Mouse (Mus musculus) liver, embryonic 14.5 days (tissue): ENCODE measurements at regions not wholly inside any gene's neighbourhood (a gene's known extent, or its start where the extent isn't known, plus 50 kb on each side); places are given as distances from the start of the nearest gene placed in this dataset.

Source experiments
- CTCF ChIP-seq: IDR thresholded peaks from 2 replicates; pipeline ENCODE4 v1.5.1; 2016; ENCODE audit warnings: antibody characterized with exemption, low read depth, control low read depth
- EP300 ChIP-seq: IDR thresholded peaks from 2 replicates; pipeline ENCODE4 v1.6.1; 2016; ENCODE audit warnings: antibody characterized with exemption, low read depth

DNA sequence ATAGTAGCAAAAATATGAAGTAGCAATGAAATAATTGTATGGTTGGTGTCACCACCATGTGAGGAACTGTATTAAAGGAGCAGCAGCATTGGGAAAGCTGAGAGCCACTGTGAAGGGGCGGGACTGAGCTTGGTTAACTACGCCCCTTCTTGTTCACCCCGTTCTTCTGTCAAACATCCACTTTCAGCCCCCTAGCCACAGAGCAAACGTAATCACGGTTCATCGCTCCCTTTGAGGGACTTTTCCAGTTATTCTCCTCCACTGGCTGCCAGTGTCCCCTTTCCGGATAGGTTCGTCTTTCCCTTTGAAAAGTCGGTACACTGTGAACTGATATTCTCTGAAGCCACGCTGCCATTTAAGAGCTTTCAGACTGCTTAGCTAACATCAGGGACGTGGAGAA is 79.3 kb upstream of the Enpp6 start:
- TF ChIP-seq CTCF (no peak), EP300 (no peak)
